Mouse (Mus musculus) mouse trophoblast stem cell (cell line): Measurements from ENCODE around the gene Slc39a2.

Experiments
- in situ Hi-C, 2 experiments: fragments of 300-500 bp; cut with MseI, MboI; formaldehyde crosslinking; loops; 2 replicates in 1 of 2; 3 replicates in 1 of 2; pipeline ENCODE4 v1.15.1; 2025

The Slc39a2 gene

GRCm38 (mm10) chr14:51930824-51931223 is 38.1 kb downstream of the Slc39a2 start:
- in situ Hi-C loops, result no loop called here

- in situ Hi-C loops, result no loop called here
These were observed 39.7 kb downstream of the Slc39a2 start for GRCm38 (mm10) chr14:51932092-51933020.

- in situ Hi-C loops, result no loop called here
These were observed 46.3 kb downstream of the Slc39a2 start for GRCm38 (mm10) chr14:51939005-51939404.

GRCm38 (mm10) chr14:51940944-51941560 is 48.4 kb downstream of the Slc39a2 start:
- in situ Hi-C loops, result no loop called here

GRCm38 (mm10) chr14:51941577-51941976 is 48.9 kb downstream of the Slc39a2 start:
- in situ Hi-C loops, result no loop called here

- in situ Hi-C loops, result no loop called here
These were observed 49.5 kb downstream of the Slc39a2 start for GRCm38 (mm10) chr14:51942236-51942635.

- in situ Hi-C loops, result no loop called here
These were observed 50.6 kb downstream of the Slc39a2 start for GRCm38 (mm10) chr14:51943336-51943735.
